Mouse (Mus musculus) lung, postnatal 0 days (tissue): ENCODE results near the gene Cep112.

Experiments
- CTCF ChIP-seq: IDR thresholded peaks from 2 replicates; pipeline ENCODE4 v1.5.1; 2016; ENCODE audit warnings: antibody characterized with exemption, mild to moderate bottlenecking
- EP300 ChIP-seq: IDR thresholded peaks from 2 replicates; pipeline ENCODE4 v1.6.1; 2016; ENCODE audit warnings: antibody characterized with exemption, mild to moderate bottlenecking, control low read depth

GRCm38 (mm10) chr11:108804030-108804429, 379.0 kb downstream of the Cep112 start:
- TF ChIP-seq CTCF (no peak), EP300 (no peak)
